Mouse (Mus musculus) heart, embryonic 10.5 days (tissue): Measurements from ENCODE around the gene Tln2. TPM values are rescaled to one million over a fixed set of nuclear protein-coding genes. Genes with fewer than 3 reads are reported as not detected.

Experiments
- DNase-seq: peaks from one replicate; pipeline ENCODE4 v3.0.0-alpha.2; 2017; ENCODE audit warnings: low spot score
- H3K27ac ChIP-seq: fragments of 300-500 bp; sonication (generic); 2 replicates; pipeline ENCODE4 v1.5.1; 2016; ENCODE audit warnings: mild to moderate bottlenecking
- H3K27me3 ChIP-seq: fragments of 300-500 bp; sonication (generic); 2 replicates; pipeline ENCODE4 v1.6.1; 2016; ENCODE audit warnings: mild to moderate bottlenecking; ENCODE audit not compliant: poor library complexity, insufficient read depth, severe bottlenecking
- H3K36me3 ChIP-seq: fragments of 300-500 bp; sonication (generic); 2 replicates; pipeline ENCODE4 v1.6.1; 2016; ENCODE audit warnings: mild to moderate bottlenecking, moderate library complexity
- H3K4me1 ChIP-seq: fragments of 300-500 bp; sonication (generic); 2 replicates; pipeline ENCODE4 v1.6.1; 2016; ENCODE audit warnings: mild to moderate bottlenecking
- H3K4me3 ChIP-seq: fragments of 300-500 bp; sonication (generic); 2 replicates; pipeline ENCODE4 v1.5.1; 2016; ENCODE audit warnings: mild to moderate bottlenecking, moderate library complexity
- H3K9me3 ChIP-seq: fragments of 300-500 bp; sonication (generic); 2 replicates; pipeline ENCODE4 v1.6.1; 2016; ENCODE audit warnings: mild to moderate bottlenecking, moderate library complexity
- WGBS: fragments of 180-500 bp; shearing (Covaris S2); methylation state at CpG from one replicate; pipeline ENCODE4 v1.1.7; 2016; 5-methylcytosine and 5-hydroxymethylcytosine counted together
- polyA plus RNA-seq: library from polyadenylated mRNA; unstranded; fragments of >200 nt; fragmentation: Nextera tagmentation; extraction: Ambion mirVana; gene quantifications from 2 replicates; pipeline ENCODE4 v1.2.1, GENCODE M21; 2016

Tln2 gene
- polyA plus RNA-seq, 1 experiment from 2014 or later, result 34.7 TPM

GRCm38 (mm10) chr9:67191488-67192331, 367.8 kb downstream of the Tln2 start:
- Histone ChIP-seq H3K4me1 (peaks cover 18% of the 10 kb centered on the region), H3K36me3 (no peaks in the 10 kb centered on the region), H3K9me3 (no peaks in the 10 kb centered on the region), H3K27ac (peak overlapping the region; percentile 87), H3K27me3 (no peaks in the 10 kb centered on the region), H3K4me3 (peak overlapping the region; percentile 24)
- DNase-seq, result peak; percentile 84
- WGBS, result 32% methylated on average over 10 of the region's 10 CpGs

GRCm38 (mm10) chr9:67187686-67188085, 371.8 kb downstream of the Tln2 start:
- H3K4me1 ChIP-seq, result peaks cover 16% of the 10 kb centered on the region
- DNase-seq, result no peak
- no peak overlapping the region for H3K27ac ChIP-seq
- H3K4me3 ChIP-seq, result no peak overlapping the region
- H3K9me3 ChIP-seq, result no peaks in the 10 kb centered on the region
- 88% methylated on average over 5 of the region's 5 CpGs for WGBS
- no peaks in the 10 kb centered on the region for H3K27me3 ChIP-seq
- H3K36me3 ChIP-seq, result 0 out of 2 replicates have a peak, but pooled peaks cover 2% of the 10 kb centered on the region

GRCm38 (mm10) chr9:67187182-67187581, 372.3 kb downstream of the Tln2 start:
- peaks cover 16% of the 10 kb centered on the region for H3K4me1 ChIP-seq
- H3K9me3 ChIP-seq, result no peaks in the 10 kb centered on the region
- no peak for DNase-seq
- H3K36me3 ChIP-seq, result 0 out of 2 replicates have a peak, but pooled peaks cover 2% of the 10 kb centered on the region
- no peak overlapping the region for H3K4me3 ChIP-seq
- no peaks in the 10 kb centered on the region for H3K27me3 ChIP-seq
- no peak overlapping the region for H3K27ac ChIP-seq
- WGBS, result 87% methylated on average over 4 of the region's 4 CpGs

GRCm38 (mm10) chr9:67184556-67184955, 374.9 kb downstream of the Tln2 start:
- 80% methylated on average over 2 of the region's 2 CpGs for WGBS
- H3K4me3 ChIP-seq, result no peak overlapping the region
- H3K36me3 ChIP-seq, result 0 out of 2 replicates have a peak, but pooled peaks cover 2% of the 10 kb centered on the region
- no peaks in the 10 kb centered on the region for H3K9me3 ChIP-seq
- no peaks in the 10 kb centered on the region for H3K27me3 ChIP-seq
- no peak for DNase-seq
- peaks cover 13% of the 10 kb centered on the region for H3K4me1 ChIP-seq
- H3K27ac ChIP-seq, result no peak overlapping the region

GRCm38 (mm10) chr9:67183520-67183919, 376.0 kb downstream of the Tln2 start:
- DNase-seq, result no peak
- H3K4me1 ChIP-seq, result peaks cover 20% of the 10 kb centered on the region
- no peaks in the 10 kb centered on the region for H3K27me3 ChIP-seq
- H3K9me3 ChIP-seq, result no peaks in the 10 kb centered on the region
- no peak overlapping the region for H3K27ac ChIP-seq
- H3K4me3 ChIP-seq, result no peak overlapping the region
- 90% methylated on average over 2 of the region's 2 CpGs for WGBS
- 0 out of 2 replicates have a peak, but pooled peaks cover 2% of the 10 kb centered on the region for H3K36me3 ChIP-seq

GRCm38 (mm10) chr9:67182006-67182405, 377.5 kb downstream of the Tln2 start:
- 42% methylated on average over 6 of the region's 6 CpGs for WGBS
- no peak for DNase-seq

GRCm38 (mm10) chr9:67178709-67179108, 380.8 kb downstream of the Tln2 start:
- Histone ChIP-seq H3K4me1 (peaks cover 36% of the 10 kb centered on the region), H3K27me3 (no peaks in the 10 kb centered on the region), H3K9me3 (no peaks in the 10 kb centered on the region), H3K36me3 (no peaks in the 10 kb centered on the region), H3K27ac (peak overlapping the region; percentile 65), H3K4me3 (no peak overlapping the region)
- 88% methylated on average over 1 of the region's 1 CpGs for WGBS
- DNase-seq, result no peak

More at GRCm38 (mm10) chr9:67182006-67182405, 377.5 kb downstream of the Tln2 start:
- peaks cover 28% of the 10 kb centered on the region for H3K4me1 ChIP-seq
- H3K4me3 ChIP-seq, result no peak overlapping the region
- H3K36me3 ChIP-seq, result 0 out of 2 replicates have a peak, but pooled peaks cover 2% of the 10 kb centered on the region
- no peaks in the 10 kb centered on the region for H3K27me3 ChIP-seq
- H3K9me3 ChIP-seq, result no peaks in the 10 kb centered on the region
- H3K27ac ChIP-seq, result peak overlapping the region; percentile 59

- H3K4me1 ChIP-seq, result peaks cover 36% of the 10 kb centered on the region
- no peak for DNase-seq
- peak overlapping the region; percentile 65; the same call in 1 of the 2 replicates for H3K27ac ChIP-seq
Measured at GRCm38 (mm10) chr9:67178203-67178602, 381.3 kb downstream of the Tln2 start.

GRCm38 (mm10) chr9:67176073-67176472, 383.4 kb downstream of the Tln2 start:
- no peaks in the 10 kb centered on the region for H3K27me3 ChIP-seq
- no peak overlapping the region for H3K4me3 ChIP-seq
- DNase-seq, result no peak
- H3K36me3 ChIP-seq, result no peaks in the 10 kb centered on the region
- H3K27ac ChIP-seq, result 0 out of 2 replicates have a peak overlapping the region, but pooled peaks have one; percentile 24
- 0 out of 2 replicates have a peak, but pooled peaks cover 3% of the 10 kb centered on the region for H3K9me3 ChIP-seq
- WGBS, result 84% methylated on average over 8 of the region's 8 CpGs
- H3K4me1 ChIP-seq, result peaks cover 25% of the 10 kb centered on the region

More at GRCm38 (mm10) chr9:67178203-67178602, 381.3 kb downstream of the Tln2 start:
- no peaks in the 10 kb centered on the region for H3K27me3 ChIP-seq
- no peaks in the 10 kb centered on the region for H3K9me3 ChIP-seq
- H3K36me3 ChIP-seq, result no peaks in the 10 kb centered on the region
- H3K4me3 ChIP-seq, result no peak overlapping the region
- WGBS, result 49% methylated on average over 5 of the region's 5 CpGs

- Histone ChIP-seq H3K27me3 (no peaks in the 10 kb centered on the region), H3K9me3 (0 out of 2 replicates have a peak, but pooled peaks cover 3% of the 10 kb centered on the region), H3K4me3 (no peak overlapping the region), H3K36me3 (no peaks in the 10 kb centered on the region), H3K27ac (no peak overlapping the region), H3K4me1 (peaks cover 43% of the 10 kb centered on the region)
- WGBS, result 87% methylated on average over 6 of the region's 6 CpGs
- no peak for DNase-seq
Measured at GRCm38 (mm10) chr9:67173816-67174215, 385.7 kb downstream of the Tln2 start.

- no peak overlapping the region for H3K27ac ChIP-seq
- no peak overlapping the region for H3K4me3 ChIP-seq
- H3K9me3 ChIP-seq, result 0 out of 2 replicates have a peak, but pooled peaks cover 3% of the 10 kb centered on the region
- H3K36me3 ChIP-seq, result no peaks in the 10 kb centered on the region
- H3K27me3 ChIP-seq, result no peaks in the 10 kb centered on the region
- H3K4me1 ChIP-seq, result peaks cover 40% of the 10 kb centered on the region
- no peak for DNase-seq
- 92% methylated on average over 4 of the region's 4 CpGs for WGBS
Measured at GRCm38 (mm10) chr9:67173154-67173553, 386.3 kb downstream of the Tln2 start.

GRCm38 (mm10) chr9:67171409-67171808, 388.1 kb downstream of the Tln2 start:
- H3K4me1 ChIP-seq, result peaks cover 30% of the 10 kb centered on the region
- 0 out of 2 replicates have a peak, but pooled peaks cover 3% of the 10 kb centered on the region for H3K9me3 ChIP-seq
- H3K27me3 ChIP-seq, result no peaks in the 10 kb centered on the region
- no peak for DNase-seq
- no peaks in the 10 kb centered on the region for H3K36me3 ChIP-seq
- no peak overlapping the region for H3K4me3 ChIP-seq
- 78% methylated on average over 4 of the region's 4 CpGs for WGBS
- peak overlapping the region; percentile 82 for H3K27ac ChIP-seq

GRCm38 (mm10) chr9:67170759-67171158, 388.7 kb downstream of the Tln2 start:
- 19% methylated on average over 8 of the region's 8 CpGs for WGBS
- Histone ChIP-seq H3K27ac (peak overlapping the region; percentile 82), H3K36me3 (no peaks in the 10 kb centered on the region), H3K27me3 (no peaks in the 10 kb centered on the region), H3K9me3 (0 out of 2 replicates have a peak, but pooled peaks cover 3% of the 10 kb centered on the region), H3K4me1 (peaks cover 27% of the 10 kb centered on the region), H3K4me3 (peak overlapping the region; percentile 16; the same call in 1 of the 2 replicates)
- no peak for DNase-seq
